In genomic region chr9:33549395-33549794, GRCm38 (mm10) we compare ENCODE assay signal across 21 mouse cellular contexts.
DNase-seq lines count a peak whose midpoint lies in the region; ATAC-seq lines count a peak whose summit lies in the region.
"Had no signal": no experiment of that assay in that cellular context is flagged by ENCODE, and none has a peak within 500 bp of the region (broad histone marks: within the 10 kb centered on the region; RNA-seq: fewer than 3 reads in every experiment).

No protein-coding gene starts in this region.

- no peaks in the 10 kb centered on the region for H3K4me1 ChIP-seq in heart, embryonic 12.5 days (replicated peaks)
- H3K4me1 ChIP-seq: embryonic facial prominence, embryonic 10.5 days; forebrain, embryonic 15.5 days; liver, embryonic 15.5 days; stomach, embryonic 15.5 days had no signal

- no peak overlapping the region for H3K4me3 ChIP-seq in heart, embryonic 12.5 days
- H3K4me3 ChIP-seq: embryonic facial prominence, embryonic 10.5 days; forebrain, embryonic 15.5 days; limb, embryonic 10.5 days; liver, embryonic 15.5 days; stomach, embryonic 15.5 days had no signal

- intact Hi-C loops in heart, postnatal 36 days (cut with DNase I): no loop called here

- no peak overlapping the region for H3K27ac ChIP-seq in heart, embryonic 12.5 days (ENCODE audit: poor library complexity, severe bottlenecking)
- H3K27ac ChIP-seq: embryonic facial prominence, embryonic 10.5 days; forebrain, embryonic 15.5 days; hindbrain, embryonic 14.5 days; limb, embryonic 10.5 days; liver, embryonic 15.5 days; stomach, embryonic 15.5 days had no signal

- peak; percentile 24 for DNase-seq in heart, adult 8-10 months (ENCODE audit: low spot score)
- peak; percentile 19 to 21 for DNase-seq in heart, adult 9 months (ENCODE audit: low spot score in 2 of 2)
- DNase-seq in heart, postnatal 36 days: peak; percentile 9 to 13
- DNase-seq in lung, postnatal 4 days: peak; percentile 16 to 68
- no peak for DNase-seq in thymus, postnatal 25 days
- no peak for DNase-seq in adrenal gland, adult 18-20 months (ENCODE audit: low spot score in 2 of 2)
- DNase-seq: cerebellum, adult 11 months; cerebellum, adult 9-11 months; kidney, adult 8-10 months; liver; right cerebral cortex, postnatal 4 days; thymus, adult 2 months had no signal

- H3K27me3 ChIP-seq in heart, embryonic 12.5 days (replicated peaks): no peaks in the 10 kb centered on the region
- H3K27me3 ChIP-seq: forebrain, embryonic 15.5 days; liver, embryonic 15.5 days; stomach, embryonic 15.5 days had no signal

- no peak overlapping the region for H3K4me2 ChIP-seq in heart, embryonic 12.5 days
- H3K4me2 ChIP-seq: forebrain, embryonic 15.5 days; hindbrain, embryonic 14.5 days; liver, embryonic 15.5 days; midbrain, embryonic 11.5 days; stomach, embryonic 15.5 days had no signal

- H3K9ac ChIP-seq in heart, embryonic 12.5 days: no peak overlapping the region
- H3K9ac ChIP-seq: forebrain, embryonic 15.5 days; hindbrain, embryonic 14.5 days; liver, embryonic 15.5 days; stomach, embryonic 15.5 days had no signal

- WGBS in heart, embryonic 12.5 days: 84% methylated on average over 5 of the region's 5 CpGs

- no peak for ATAC-seq in heart, embryonic 12.5 days (ENCODE audit: insufficient number of reproducible peaks, low FRiP score)
- ATAC-seq: forebrain, embryonic 15.5 days; inflammation-experienced regulatory T-cells, adult 6 months had no signal

- no peaks in the 10 kb centered on the region for H3K36me3 ChIP-seq in heart, embryonic 12.5 days
- H3K36me3 ChIP-seq: embryonic facial prominence, embryonic 10.5 days; forebrain, embryonic 15.5 days; limb, embryonic 10.5 days; liver, embryonic 15.5 days; stomach, embryonic 15.5 days had no signal

- H3K9me3 ChIP-seq in heart, embryonic 12.5 days (replicated peaks): no peaks in the 10 kb centered on the region
- H3K9me3 ChIP-seq: embryonic facial prominence, embryonic 10.5 days; forebrain, embryonic 15.5 days; limb, embryonic 10.5 days; liver, embryonic 15.5 days; stomach, embryonic 15.5 days had no signal

Comparison
In these comparisons a context has a peak if more than half of its experiments do, and no peak if none do; other contexts are left out.
1. DNase-seq: peak in heart, adult 8-10 months (single experiment), heart, adult 9 months (2 of 2), heart, postnatal 36 days (2 of 2) and lung, postnatal 4 days (2 of 2); none in thymus, postnatal 25 days (single experiment) and adrenal gland, adult 18-20 months (0 of 2).